Mouse (Mus musculus) inflammation-experienced regulatory T-cells, adult 6 months (primary cell): ENCODE data around the gene Smchd1. TPM values are rescaled to one million over a fixed set of nuclear protein-coding genes. Genes with fewer than 3 reads are reported as not detected.
"Not testable (repeated sequence)": the region's sequence is repeated elsewhere in the genome, so short reads cannot be mapped to it uniquely, and the experiment has no call there.

Source experiments
- ATAC-seq: one replicate; pipeline ENCODE4 v1.8.0; 2017
- polyA plus RNA-seq, 3 experiments: library from polyadenylated mRNA; unstranded; fragments of 100-300 nt; shearing (Covaris generic); gene quantifications; one replicate each; pipeline ENCODE4 v1.2.1; 2017

Gene Smchd1
- polyA plus RNA-seq, 3 experiments from 2014 or later = 81.6 to 95.6 (median 91.5) TPM

DNA sequence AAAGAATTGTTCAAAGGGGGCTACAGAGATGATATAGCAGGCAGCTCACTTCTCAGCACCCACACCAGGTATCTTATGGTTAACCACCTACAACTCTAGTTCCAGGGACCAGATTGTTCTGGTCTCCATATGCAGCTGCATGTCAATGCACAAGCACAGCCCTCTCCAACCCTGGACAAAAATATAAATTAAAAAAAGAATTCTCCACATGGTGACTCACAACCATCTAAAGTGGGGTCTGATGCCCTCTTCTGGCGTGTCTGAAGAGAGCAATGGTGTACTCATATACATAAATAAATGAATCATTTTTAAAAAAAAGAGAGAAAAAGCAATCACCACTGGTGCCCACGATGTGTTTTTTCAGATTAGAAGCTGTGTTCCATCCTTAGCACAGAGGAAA is 30.4 kb downstream of the Smchd1 start:
- ATAC-seq = no peak

DNA sequence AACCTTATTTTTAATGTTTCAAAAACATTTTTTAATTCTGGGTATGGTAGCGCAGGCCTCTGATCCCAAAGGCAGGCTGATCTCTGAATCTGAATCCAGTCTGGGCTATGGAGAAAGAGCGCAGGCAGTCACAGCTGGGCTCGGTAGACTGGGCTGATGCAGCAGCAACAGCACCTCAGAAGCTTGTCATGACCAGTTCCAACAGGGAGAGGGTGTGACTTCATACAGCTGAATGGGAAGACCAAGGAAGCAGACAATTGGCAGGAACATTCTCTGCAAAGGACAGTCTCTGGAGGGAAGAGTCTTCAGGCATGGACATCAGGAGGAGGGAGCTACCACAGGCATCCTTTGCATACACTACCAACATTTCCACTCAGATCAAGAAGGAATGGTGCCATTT is 31.0 kb downstream of the Smchd1 start:
- ATAC-seq = no peak

GRCm38 (mm10) chr17:71443273-71443672 is 31.9 kb downstream of the Smchd1 start:
- ATAC-seq = no peak

- not testable (repeated sequence) for ATAC-seq
Measured at GRCm38 (mm10) chr17:71422502-71422901, 52.6 kb downstream of the Smchd1 start.

DNA sequence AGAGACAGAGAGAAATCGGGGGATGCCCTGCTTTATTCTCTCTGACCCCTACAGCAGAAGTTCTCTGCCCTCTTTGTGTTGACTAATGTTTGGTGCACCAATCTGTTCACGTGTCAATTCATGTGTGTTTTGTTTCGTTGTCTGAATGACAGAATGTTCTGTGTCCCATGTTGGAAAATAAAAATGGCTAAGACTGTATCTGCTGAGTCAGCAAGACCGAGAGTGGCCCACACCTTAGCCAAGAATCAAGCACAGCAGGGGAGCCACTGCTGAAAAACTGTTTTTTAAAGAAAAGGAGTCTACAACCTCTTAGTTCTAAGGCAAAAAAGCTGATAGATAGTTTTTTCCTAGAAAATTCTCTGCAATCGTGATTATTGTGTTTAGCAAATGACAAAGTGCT is 55.7 kb downstream of the Smchd1 start:
- ATAC-seq = not testable (repeated sequence)

DNA sequence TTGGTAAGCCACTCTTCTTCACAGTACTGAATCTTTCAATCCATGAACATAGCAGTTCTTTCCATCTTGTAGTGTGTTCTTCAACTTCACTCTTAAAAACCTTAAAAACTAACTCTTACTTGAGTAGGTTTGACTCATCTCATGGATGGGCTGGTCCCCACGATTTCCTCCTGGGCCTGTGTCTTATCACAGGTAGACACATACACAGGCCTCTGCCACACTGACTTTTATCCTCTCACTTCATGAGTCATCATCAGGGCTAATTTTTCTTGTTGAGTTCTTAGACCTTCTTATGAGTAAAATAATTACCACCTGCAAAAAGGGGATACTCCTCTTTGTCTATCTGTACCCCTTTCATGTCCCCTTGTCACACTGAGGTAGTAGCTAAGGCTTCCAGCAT is 58.1 kb downstream of the Smchd1 start:
- ATAC-seq = no peak

DNA sequence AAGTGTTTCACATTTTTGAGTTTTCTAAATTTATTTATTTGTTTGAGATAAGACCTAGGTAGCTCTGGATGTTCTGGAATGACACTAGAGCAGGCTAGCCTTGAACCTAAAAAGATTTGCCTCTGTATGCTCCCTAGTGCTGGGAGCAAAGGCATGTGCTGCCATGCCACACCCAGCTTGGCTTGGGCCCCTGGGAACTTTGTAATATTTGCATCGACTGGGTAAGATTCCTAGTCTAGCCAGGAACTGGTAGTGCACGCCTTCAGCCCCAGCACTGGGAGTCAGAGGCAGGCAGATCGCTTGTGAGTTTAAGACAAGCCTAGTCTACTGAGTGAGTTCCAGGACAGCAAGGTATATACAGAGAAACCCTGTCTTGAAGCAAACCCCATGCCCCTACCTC is 87.7 kb downstream of the Smchd1 start:
- no peak for ATAC-seq

DNA sequence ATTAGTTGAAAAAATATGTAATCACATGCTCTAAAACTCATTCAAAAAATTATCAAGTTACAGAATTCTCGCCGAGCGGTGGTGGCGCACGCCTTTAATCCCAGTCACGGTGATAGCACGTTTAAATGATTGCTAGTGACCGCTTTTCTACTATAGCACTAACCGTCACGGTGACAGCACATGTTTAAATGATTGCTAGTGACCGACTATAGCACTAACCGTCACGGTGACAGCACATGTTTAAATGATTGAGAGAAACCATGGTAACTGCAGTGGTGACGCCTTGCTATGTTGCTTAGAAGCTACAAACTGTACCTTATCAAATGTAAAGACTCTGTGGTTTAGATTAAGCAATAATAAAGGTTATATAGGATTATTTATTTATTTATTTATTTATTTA is 94.8 kb downstream of the Smchd1 start:
- ATAC-seq = no peak

DNA sequence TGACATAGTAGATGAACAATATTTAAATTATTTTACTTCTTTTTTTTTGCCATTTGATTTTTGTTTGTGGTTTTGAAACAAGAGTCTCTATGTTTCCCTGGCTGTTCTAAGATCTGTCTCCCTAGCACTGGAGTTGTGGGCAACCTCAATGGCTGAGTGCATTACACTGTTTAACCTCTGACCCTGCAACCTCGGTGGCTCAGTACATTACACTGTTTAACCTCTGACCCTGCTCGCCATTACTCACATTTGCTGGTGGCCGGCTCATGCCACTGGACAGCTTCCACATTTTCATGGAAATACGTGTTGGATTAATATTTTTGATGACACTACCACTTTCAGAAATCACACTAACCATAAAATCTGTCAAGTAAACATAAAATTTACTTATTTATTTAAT is 97.2 kb downstream of the Smchd1 start:
- no peak for ATAC-seq

- ATAC-seq = no peak
Measured at GRCm38 (mm10) chr17:71355526-71355925, 119.6 kb downstream of the Smchd1 start.

GRCm38 (mm10) chr17:71354205-71354604 is 120.9 kb downstream of the Smchd1 start:
- no peak for ATAC-seq

GRCm38 (mm10) chr17:71348188-71348587 is 127.0 kb downstream of the Smchd1 start:
- ATAC-seq = no peak

- ATAC-seq = no peak
Measured at GRCm38 (mm10) chr17:71342006-71342405, 133.1 kb downstream of the Smchd1 start.

DNA sequence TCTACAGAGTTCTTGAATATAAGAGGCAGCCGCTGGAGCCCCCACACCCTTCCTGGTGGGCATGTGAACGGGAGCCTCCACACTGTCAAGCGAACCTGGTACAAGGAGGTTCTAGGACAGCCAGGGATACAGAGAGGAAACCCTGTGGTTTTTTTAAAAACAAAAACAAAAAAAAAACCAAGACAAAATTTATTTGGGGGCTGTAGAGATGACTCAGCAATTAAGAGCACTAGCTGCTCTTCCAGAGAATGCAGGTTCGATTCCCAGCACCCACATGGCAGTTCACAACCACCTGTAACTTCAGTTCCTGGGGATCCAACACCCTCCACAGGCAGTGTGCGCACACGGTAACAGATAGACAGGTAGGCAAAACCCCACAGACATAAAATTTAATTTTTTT is 136.5 kb downstream of the Smchd1 start:
- ATAC-seq = no peak

DNA sequence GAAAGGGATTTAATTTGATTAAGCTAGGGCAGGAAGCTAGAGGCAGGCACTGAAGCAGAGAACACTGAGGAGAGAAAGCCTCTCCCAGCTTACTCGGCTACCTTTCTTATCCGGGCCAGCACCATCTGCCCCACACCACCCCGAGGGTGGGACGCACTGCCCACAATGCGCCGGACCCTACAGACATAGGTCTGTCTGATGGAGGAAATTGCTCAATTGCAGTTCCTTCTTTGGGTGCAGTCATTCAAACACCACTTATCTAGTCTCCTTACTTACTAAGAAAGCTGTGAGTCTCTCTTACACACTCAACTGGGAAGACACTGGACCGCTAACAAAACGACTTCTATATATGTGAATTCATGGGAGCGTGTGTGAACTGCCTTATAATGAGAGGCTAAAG is 137.6 kb downstream of the Smchd1 start:
- ATAC-seq = no peak

- ATAC-seq = no peak
Measured at GRCm38 (mm10) chr17:71336421-71336820, 138.7 kb downstream of the Smchd1 start.

DNA sequence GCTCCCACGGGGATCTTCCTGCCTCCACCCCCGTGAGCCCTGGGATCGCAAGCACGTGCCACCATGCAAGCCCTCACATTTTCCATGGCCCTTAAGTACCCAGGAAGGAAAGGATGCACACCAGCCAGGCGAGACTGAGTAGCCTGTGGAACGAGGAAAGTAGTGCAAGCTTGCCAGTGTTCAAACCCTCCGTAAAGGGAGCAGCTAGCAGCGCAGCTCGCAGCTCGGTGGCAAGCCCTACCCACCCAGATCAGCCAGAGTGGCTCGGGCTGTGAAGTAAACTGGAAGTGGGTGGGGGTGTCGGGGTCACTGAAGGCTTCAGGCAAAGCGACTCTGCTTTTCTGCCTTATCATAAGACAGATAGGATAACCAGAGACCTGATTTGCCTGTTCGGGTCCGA is 142.8 kb downstream of the Smchd1 start:
- no peak for ATAC-seq

DNA sequence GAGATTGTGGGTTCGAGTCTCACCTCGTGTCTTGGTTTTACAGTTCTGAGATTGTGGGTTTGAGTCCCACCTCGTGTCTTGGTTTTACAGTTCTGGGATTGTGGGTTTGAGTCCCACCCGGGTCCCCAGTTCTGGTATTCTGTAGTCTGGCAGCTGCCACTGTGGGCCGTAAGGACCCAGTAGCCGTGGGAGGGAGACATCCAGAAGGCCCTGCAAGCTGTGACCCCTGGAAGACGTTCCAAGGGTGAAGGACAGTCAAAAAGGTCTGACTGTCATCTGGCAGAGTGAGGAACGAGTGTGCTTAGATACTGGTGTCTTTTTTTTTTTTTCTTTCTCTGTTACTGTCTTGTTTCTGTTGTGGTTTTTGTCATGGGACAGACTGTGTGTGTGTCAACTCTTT is 154.4 kb downstream of the Smchd1 start:
- not testable (repeated sequence) for ATAC-seq

GRCm38 (mm10) chr17:71319361-71319760 is 155.8 kb downstream of the Smchd1 start:
- ATAC-seq = no peak

DNA sequence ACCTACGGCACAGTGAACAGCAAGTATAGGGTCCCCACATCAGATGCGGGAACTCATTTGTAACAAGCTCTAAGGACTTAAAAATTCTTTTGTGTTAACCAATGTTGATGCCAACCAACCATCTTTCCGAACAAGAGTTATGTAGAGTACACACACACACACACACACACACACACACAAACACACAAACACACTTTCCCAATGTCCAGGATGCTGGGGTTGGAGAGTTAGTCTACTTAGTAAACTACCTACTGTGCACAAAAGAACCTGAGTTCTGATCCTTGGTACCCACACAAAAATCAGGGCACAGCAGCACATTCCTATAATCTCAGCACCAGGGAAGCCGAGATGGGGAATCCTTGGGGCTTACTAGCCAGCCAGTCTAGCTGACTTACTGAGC is 157.6 kb downstream of the Smchd1 start:
- ATAC-seq = no peak

GRCm38 (mm10) chr17:71314315-71314714 is 160.8 kb downstream of the Smchd1 start:
- no peak for ATAC-seq

DNA sequence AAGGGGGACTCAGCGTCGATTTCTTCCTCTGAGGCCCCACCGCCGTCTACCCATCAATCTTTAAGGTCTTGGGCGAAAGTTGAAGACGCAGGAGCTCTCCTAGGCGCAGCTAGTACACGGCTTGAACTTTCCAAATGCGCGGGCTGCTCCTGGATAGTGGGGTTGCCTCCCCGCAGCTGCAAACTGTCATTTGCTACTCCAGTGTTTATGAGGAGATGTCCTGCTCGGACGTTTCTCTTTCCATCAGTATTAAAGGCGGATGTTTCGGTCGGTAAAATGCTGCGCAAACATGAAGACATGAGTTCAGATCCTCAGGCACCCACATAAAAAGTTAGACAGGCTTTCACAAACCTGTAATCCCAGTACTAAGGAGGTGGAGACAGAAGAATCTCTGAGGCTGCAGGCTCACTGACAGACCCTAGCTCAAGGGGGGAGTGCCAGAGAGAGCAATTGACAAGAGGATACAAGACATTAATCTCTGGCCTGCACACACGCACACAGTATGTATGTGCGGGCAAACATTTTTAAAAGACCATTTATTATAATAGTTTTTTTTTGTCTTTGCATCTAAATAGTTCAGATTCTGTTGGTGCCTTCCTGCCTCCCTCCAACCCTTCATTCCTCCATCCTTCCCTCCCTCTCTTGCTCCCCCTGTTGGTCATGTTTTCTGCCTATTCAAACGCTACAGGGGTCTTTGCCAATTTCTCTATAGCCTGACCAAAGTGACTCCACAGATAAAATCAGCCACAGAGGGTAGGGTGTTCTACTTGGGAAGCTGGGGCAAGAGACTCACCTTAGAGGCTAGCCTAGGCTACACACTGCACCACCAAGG is 163.6 kb downstream of the Smchd1 start, which contains the start of gene Emilin2:
Gene Emilin2 (minus strand): TSS at position 639 of the 832 bp plus-strand sequence.
- no peak for ATAC-seq

- no peak for ATAC-seq
Measured at GRCm38 (mm10) chr17:71310486-71311339, 164.4 kb downstream of the Smchd1 start.
